8 mouse cellular contexts compared by ENCODE assay signal in the genomic region with DNA sequence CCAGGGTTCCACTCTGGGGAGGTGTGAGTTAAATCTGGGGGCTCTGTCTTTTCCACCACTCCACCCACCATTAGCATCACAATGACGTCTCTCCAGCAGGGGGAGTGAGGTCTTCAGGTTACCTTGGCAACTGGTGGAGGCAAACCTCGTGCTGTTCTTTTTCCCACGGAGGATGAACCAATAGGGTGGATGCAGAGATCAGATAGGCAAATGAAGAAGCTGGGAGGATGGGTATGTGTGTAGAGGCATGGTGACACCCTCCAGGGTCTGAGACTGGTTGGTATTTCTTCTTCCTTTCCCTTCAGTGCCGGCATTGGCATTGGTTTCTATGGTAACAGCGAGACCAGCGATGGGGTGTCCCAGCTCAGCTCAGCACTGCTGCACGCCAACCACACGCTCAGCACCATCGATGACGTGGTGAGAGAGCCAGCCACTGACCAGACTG. TPM values are rescaled to one million over a fixed set of nuclear protein-coding genes. Genes with fewer than 3 reads are reported as not detected.
DNase-seq lines count a peak whose midpoint lies in the region; ATAC-seq and TF ChIP-seq lines count a peak whose summit lies in the region.

No protein-coding gene starts in this region.

- peak overlapping the region; percentile 87 for H3K27ac ChIP-seq in ES-E14 (ENCODE audit: insufficient read depth, low read depth, low read length, poor library complexity, severe bottlenecking)
- peak overlapping the region; percentile 90 for H3K27ac ChIP-seq in midbrain, embryonic 16.5 days (ENCODE audit: low read length)

- H3K4me2 ChIP-seq in midbrain, embryonic 16.5 days (ENCODE audit: low read length), result peak overlapping the region; percentile 54

- no peaks in the 10 kb centered on the region; the same call in 1 of the 2 replicates for H3K36me3 ChIP-seq in ES-E14 (ENCODE audit: control insufficient read depth, insufficient read depth, low read length, poor library complexity, severe bottlenecking)
- no peaks in the 10 kb centered on the region for H3K36me3 ChIP-seq in midbrain, embryonic 16.5 days (ENCODE audit: control insufficient read depth, insufficient read depth, low read length)

- no peak overlapping the region; the same call in 1 of the 2 replicates for H3K9ac ChIP-seq in ES-E14 (ENCODE audit: insufficient read depth, low read depth, low read length, poor library complexity, severe bottlenecking)
- H3K9ac ChIP-seq in midbrain, embryonic 16.5 days (ENCODE audit: low read depth, low read length), result peak overlapping the region; percentile 61

- peak; percentile 68 to 78 for DNase-seq in B cell, adult 2 months
- DNase-seq in ES-E14 (ENCODE audit: low read depth, low spot score), result peak; percentile 89
- DNase-seq in embryo, embryonic 11 days, result peak; percentile 86
- DNase-seq in heart, postnatal 4 days, result peak; percentile 51
- peak; percentile 87 to 96 for DNase-seq in left cerebral cortex, postnatal 25 days (ENCODE audit: low spot score in 2 of 2)
- peak; percentile 58 for DNase-seq in thymus, postnatal 14 days
- no peak for DNase-seq in ovary, postnatal 36 days (ENCODE audit: low spot score)

- under 1% methylated on average over 10 of the region's 10 CpGs for WGBS in midbrain, embryonic 16.5 days

- intact Hi-C loops in left cerebral cortex, postnatal 25 days (cut with DNase I), result no loop called here

- peak overlapping the region; percentile 8 to 38; a peak in 3 of 4 replicates for H3K4me3 ChIP-seq in ES-E14 (ENCODE audit: insufficient read depth in 1 of 2, low read depth in 1 of 2, low read length in 2 of 2, poor library complexity in 1 of 2, severe bottlenecking in 1 of 2)
- peak overlapping the region; percentile 30 for H3K4me3 ChIP-seq in midbrain, embryonic 16.5 days (ENCODE audit: low read depth, low read length)

- peak; percentile 90 for ATAC-seq in midbrain, embryonic 16.5 days

- H3K27me3 ChIP-seq in midbrain, embryonic 16.5 days (ENCODE audit: control insufficient read depth, insufficient read depth, low read depth, low read length), result no peaks in the 10 kb centered on the region

- peaks cover 7 to 44% of the 10 kb centered on the region in 2 experiments; a peak in 3 of 4 replicates for H3K4me1 ChIP-seq in ES-E14 (ENCODE audit: control insufficient read depth in 2 of 2, insufficient read depth in 2 of 2, low read length in 2 of 2, poor library complexity in 1 of 2)
- peaks cover 36% of the 10 kb centered on the region for H3K4me1 ChIP-seq in midbrain, embryonic 16.5 days (ENCODE audit: control insufficient read depth, insufficient read depth, low read length)

- in situ Hi-C loops in ES-E14 (cut with MboI; ENCODE audit: low sequenced_read_pairs in 2 of 2, unreplicated experiment in 2 of 2), result no loop called here

- no peaks in the 10 kb centered on the region for H3K9me3 ChIP-seq in ES-E14 (ENCODE audit: control insufficient read depth, insufficient read depth, low read depth, low read length)
- no peaks in the 10 kb centered on the region for H3K9me3 ChIP-seq in midbrain, embryonic 16.5 days (replicated peaks; ENCODE audit: control insufficient read depth, low read length, poor library complexity, severe bottlenecking)

TF ChIP-seq in ES-E14, 5 proteins besides CTCF, POLR2A, EP300 and RAD21:
- TF ChIP-seq ZC3H11A (IDR thresholded peaks at IDR 0.05; ENCODE audit: borderline replicate concordance, low read depth, low read length) (no peak), ZNF384 (IDR thresholded peaks at IDR 0.05; ENCODE audit: low read depth, low read length) (no peak), MAFK (IDR thresholded peaks at IDR 0.05; ENCODE audit: insufficient read depth, low read depth, low read length) (no peak)

RNA-seq across cellular contexts. Expression of a gene that starts 5.1 kb away (rescaled TPM):
- 11.9 and 21.0 TPM in 2 replicates for total RNA-seq in ES-E14 (2012; rRNA removed)
- total RNA-seq in heart, postnatal 4 days (2021), result 1 to 10 TPM; 1.1 to 2.1 TPM
- total RNA-seq in left cerebral cortex, postnatal 25 days (2021), result 100 to 1,000 TPM; 743 to 807 TPM
- polyA plus RNA-seq in midbrain, embryonic 16.5 days (2015; fragmentation: Nextera tagmentation; extraction: Ambion mirVana), result 122 and 158 TPM in 2 replicates

RNA-seq across cellular contexts. Expression of a gene that starts 12.5 kb away (rescaled TPM):
- 77.2 and 115 TPM in 2 replicates for total RNA-seq in ES-E14 (2012; rRNA removed)
- 10 to 100 TPM; 63.7 to 77.8 TPM for total RNA-seq in heart, postnatal 4 days (2021)
- total RNA-seq in left cerebral cortex, postnatal 25 days (2021), result 100 to 1,000 TPM; 120 to 142 TPM
- polyA plus RNA-seq in midbrain, embryonic 16.5 days (2015; fragmentation: Nextera tagmentation; extraction: Ambion mirVana), result 81.8 and 83.3 TPM in 2 replicates

RNA-seq across cellular contexts. Expression of a gene that starts 25.8 kb away (rescaled TPM):
- 0.79 and 1.0 TPM in 2 replicates for total RNA-seq in ES-E14 (2012; rRNA removed)
- total RNA-seq in heart, postnatal 4 days (2021), result 1 to 10 TPM; 2.1 to 3.0 TPM
- total RNA-seq in left cerebral cortex, postnatal 25 days (2021), result 1 to 10 TPM; 6.8 to 7.2 TPM
- 4.9 and 5.3 TPM in 2 replicates for polyA plus RNA-seq in midbrain, embryonic 16.5 days (2015; fragmentation: Nextera tagmentation; extraction: Ambion mirVana)

RNA-seq across cellular contexts. Expression of a gene that starts 40.3 kb away (rescaled TPM):
- total RNA-seq in ES-E14 (2012; rRNA removed), result 13.3 and 17.2 TPM in 2 replicates
- total RNA-seq in heart, postnatal 4 days (2021), result 10 to 100 TPM; 13.6 to 14.0 TPM
- 1 to 10 TPM; 1.4 to 1.9 TPM for total RNA-seq in left cerebral cortex, postnatal 25 days (2021)
- 4.7 and 5.1 TPM in 2 replicates for polyA plus RNA-seq in midbrain, embryonic 16.5 days (2015; fragmentation: Nextera tagmentation; extraction: Ambion mirVana)

Comparison
In these comparisons a context has a peak if more than half of its experiments do, and no peak if none do; other contexts are left out.
1. RNA of a gene that starts 5.1 kb away (total RNA-seq): 743 to 807 TPM in left cerebral cortex, postnatal 25 days; 11.9 to 21.0 TPM in ES-E14 and 1.1 to 2.1 TPM in heart, postnatal 4 days; every median in the first group is over 10 times any median in the second.